In genomic region chr1:194226550-194227160, GRCm38 (mm10) we compare ENCODE assay signal across 14 mouse cellular contexts.
DNase-seq lines count a peak whose midpoint lies in the region; ATAC-seq lines count a peak whose summit lies in the region.
"Had no signal": no experiment of that assay in that cellular context is flagged by ENCODE, and none has a peak within 500 bp of the region (broad histone marks: within the 10 kb centered on the region; RNA-seq: fewer than 3 reads in every experiment).

No protein-coding gene starts in this region.

- ATAC-seq in embryonic facial prominence, embryonic 14.5 days (ENCODE audit: low read depth) = no peak
- no peak for ATAC-seq in hindbrain, embryonic 15.5 days (ENCODE audit: low FRiP score, low read depth)
- ATAC-seq in neural tube, embryonic 13.5 days (ENCODE audit: low read depth) = peak; percentile 62

- H3K9me3 ChIP-seq in embryonic facial prominence, embryonic 14.5 days (ENCODE audit: control insufficient read depth, low read length) = no peaks in the 10 kb centered on the region
- H3K9me3 ChIP-seq in hindbrain, embryonic 15.5 days = no peaks in the 10 kb centered on the region
- no peaks in the 10 kb centered on the region for H3K9me3 ChIP-seq in neural tube, embryonic 13.5 days
- H3K9me3 ChIP-seq: liver, embryonic 13.5 days had no signal

- WGBS in embryonic facial prominence, embryonic 14.5 days = 26% methylated on average over 6 of the region's 6 CpGs
- WGBS in hindbrain, embryonic 15.5 days = 11% methylated on average over 6 of the region's 6 CpGs
- 14% methylated on average over 6 of the region's 6 CpGs for WGBS in neural tube, embryonic 13.5 days

- peak; percentile 14 to 38 for DNase-seq in layer of hippocampus, postnatal 10 days (ENCODE audit: low spot score in 2 of 2)
- DNase-seq in layer of hippocampus, adult 9-10 months (ENCODE audit: low spot score) = no peak
- DNase-seq in embryonic facial prominence, embryonic 14.5 days (ENCODE audit: low spot score) = peak; percentile 23
- no peak for DNase-seq in thymus, postnatal 36 days
- no peak for DNase-seq in gastrocnemius, postnatal 36 days
- DNase-seq in heart, postnatal 25 days (ENCODE audit: low spot score) = no peak
- DNase-seq: adrenal gland, postnatal 36 days; cerebellum, adult 9-11 months; heart, adult 2 months; kidney, adult 18-20 months; layer of hippocampus, postnatal 36 days; liver, embryonic 13.5 days had no signal

- H3K4me1 ChIP-seq in embryonic facial prominence, embryonic 14.5 days (ENCODE audit: control insufficient read depth, insufficient read depth, low read length) = peaks cover 23% of the 10 kb centered on the region
- peaks cover 63% of the 10 kb centered on the region for H3K4me1 ChIP-seq in hindbrain, embryonic 15.5 days (replicated peaks)
- H3K4me1 ChIP-seq in neural tube, embryonic 13.5 days (replicated peaks) = peaks cover 83% of the 10 kb centered on the region
- H3K4me1 ChIP-seq: liver, embryonic 13.5 days had no signal

- no peak overlapping the region for H3K4me3 ChIP-seq in embryonic facial prominence, embryonic 14.5 days (ENCODE audit: low read depth, low read length)
- H3K4me3 ChIP-seq in hindbrain, embryonic 15.5 days = no peak overlapping the region
- H3K4me3 ChIP-seq in neural tube, embryonic 13.5 days = no peak overlapping the region
- H3K4me3 ChIP-seq: heart, adult 2 months; liver, embryonic 13.5 days had no signal

- no peak overlapping the region for H3K9ac ChIP-seq in embryonic facial prominence, embryonic 14.5 days (ENCODE audit: low read depth, low read length)
- no peak overlapping the region for H3K9ac ChIP-seq in hindbrain, embryonic 15.5 days
- no peak overlapping the region for H3K9ac ChIP-seq in neural tube, embryonic 13.5 days
- H3K9ac ChIP-seq: liver, embryonic 13.5 days had no signal

- no peak overlapping the region for H3K4me2 ChIP-seq in embryonic facial prominence, embryonic 14.5 days (ENCODE audit: low read depth, low read length)
- 0 out of 2 replicates have a peak overlapping the region, but pooled peaks have one; percentile 15 for H3K4me2 ChIP-seq in hindbrain, embryonic 15.5 days
- peak overlapping the region; percentile 22 for H3K4me2 ChIP-seq in neural tube, embryonic 13.5 days
- H3K4me2 ChIP-seq: liver, embryonic 13.5 days had no signal

- no peak overlapping the region for H3K27ac ChIP-seq in embryonic facial prominence, embryonic 14.5 days (replicated peaks; ENCODE audit: low read depth, low read length)
- peak overlapping the region; percentile 68 for H3K27ac ChIP-seq in hindbrain, embryonic 15.5 days (replicated peaks)
- peak overlapping the region; percentile 86 for H3K27ac ChIP-seq in neural tube, embryonic 13.5 days (replicated peaks)
- H3K27ac ChIP-seq: heart, adult 2 months; liver, embryonic 13.5 days had no signal

- no peaks in the 10 kb centered on the region for H3K27me3 ChIP-seq in embryonic facial prominence, embryonic 14.5 days (replicated peaks; ENCODE audit: control insufficient read depth, insufficient read depth, low read length)
- H3K27me3 ChIP-seq in hindbrain, embryonic 15.5 days = no peaks in the 10 kb centered on the region
- no peaks in the 10 kb centered on the region for H3K27me3 ChIP-seq in neural tube, embryonic 13.5 days
- H3K27me3 ChIP-seq: liver, embryonic 13.5 days had no signal

- H3K36me3 ChIP-seq in embryonic facial prominence, embryonic 14.5 days (ENCODE audit: control insufficient read depth, insufficient read depth, low read length) = no peaks in the 10 kb centered on the region
- H3K36me3 ChIP-seq in hindbrain, embryonic 15.5 days = no peaks in the 10 kb centered on the region
- no peaks in the 10 kb centered on the region for H3K36me3 ChIP-seq in neural tube, embryonic 13.5 days
- H3K36me3 ChIP-seq: liver, embryonic 13.5 days had no signal

- intact Hi-C loops in gastrocnemius, postnatal 36 days (cut with DNase I) = loop anchor here (10.0 kb wide), 1 partner anchor 652 kb away; no protein-coding TSS in a partner anchor
- intact Hi-C loops in heart, postnatal 25 days (cut with DNase I) = no loop called here

Comparison
In these comparisons a context has a peak if more than half of its experiments do, and no peak if none do; other contexts are left out.
1. DNase-seq: peak in layer of hippocampus, postnatal 10 days (2 of 2) and embryonic facial prominence, embryonic 14.5 days (single experiment); none in layer of hippocampus, adult 9-10 months (single experiment), thymus, postnatal 36 days (0 of 2), gastrocnemius, postnatal 36 days (0 of 2) and heart, postnatal 25 days (single experiment).